Mouse (Mus musculus) kidney, postnatal 36 days (tissue): ENCODE measurements around the gene Mcu.

Source experiments
- DNase-seq, 2 experiments: peaks; one replicate each; pipeline ENCODE4 v3.0.0; 2021 to 2022; ENCODE audit warnings: mixed read lengths in 2 of 2

Mcu gene

DNA sequence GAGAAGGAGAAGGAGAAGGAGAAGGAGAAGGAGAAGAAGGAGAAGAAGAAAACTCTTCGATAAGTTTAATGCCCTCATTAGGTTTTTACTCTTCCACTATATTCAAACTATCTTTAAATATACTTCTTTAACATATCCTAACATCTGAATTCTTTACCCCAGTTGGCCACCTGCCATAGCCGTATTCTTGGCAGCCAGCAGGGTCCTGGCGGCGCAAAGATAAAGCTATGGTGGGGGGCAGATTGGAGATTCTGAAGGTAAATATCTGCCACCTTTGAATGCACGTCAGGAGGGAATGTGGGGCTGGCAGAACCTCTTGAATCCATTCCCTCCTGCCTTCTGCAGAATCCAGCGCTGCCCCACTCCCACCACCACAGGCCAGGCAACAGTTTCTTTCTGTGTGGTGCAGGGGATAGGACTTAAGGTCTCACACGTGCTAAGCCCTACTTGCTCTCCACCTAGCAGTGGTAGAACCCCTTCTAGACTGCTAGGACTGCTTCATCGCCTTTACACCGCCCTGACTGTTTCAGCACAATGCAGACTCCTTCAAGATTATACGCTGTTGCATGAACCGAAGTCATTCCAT lies 11.5 kb downstream of the Mcu start:
- peak in 1 of 2 experiments; percentile 15 for DNase-seq

DNA sequence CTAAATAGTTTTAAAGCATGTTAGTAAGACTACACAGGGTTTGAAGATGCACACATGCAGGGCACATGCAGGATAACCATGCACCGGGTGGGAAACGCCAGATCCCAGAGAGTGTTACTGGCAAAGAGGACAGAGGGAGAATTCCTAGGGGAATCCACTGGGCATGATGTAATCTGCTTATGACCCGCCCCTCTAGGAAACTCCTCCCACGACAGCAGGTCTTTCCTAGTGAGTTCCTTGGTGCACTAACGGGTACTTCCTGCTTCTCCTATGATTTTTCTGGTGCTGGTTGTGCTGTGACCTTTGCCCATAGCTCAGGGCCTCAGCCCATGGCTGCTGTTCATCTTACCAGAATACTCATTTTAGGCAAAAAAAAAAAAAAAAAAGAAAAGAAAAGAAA lies 12.6 kb downstream of the Mcu start:
- peak; percentile 66 to 75 for DNase-seq

DNA sequence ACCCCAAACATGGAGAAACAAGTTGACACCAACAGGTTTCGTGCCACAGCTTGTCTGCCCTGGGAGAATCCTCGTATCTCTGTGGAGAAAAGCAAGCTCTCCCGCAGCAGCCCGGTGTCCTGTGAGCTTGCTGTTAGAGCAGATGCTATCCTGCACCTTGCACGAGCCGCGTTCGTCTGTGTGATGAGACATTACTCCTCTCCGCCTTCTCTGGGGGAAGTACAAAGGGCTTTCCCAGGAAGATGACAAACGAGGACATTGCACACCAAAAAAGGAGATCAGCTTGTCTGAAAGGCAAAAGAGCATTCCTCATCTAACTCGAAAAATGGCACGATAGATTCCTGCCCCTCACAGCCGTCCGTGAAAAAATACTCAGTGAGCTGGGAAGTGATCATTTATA lies 13.6 kb downstream of the Mcu start:
- DNase-seq, result no peak

DNA sequence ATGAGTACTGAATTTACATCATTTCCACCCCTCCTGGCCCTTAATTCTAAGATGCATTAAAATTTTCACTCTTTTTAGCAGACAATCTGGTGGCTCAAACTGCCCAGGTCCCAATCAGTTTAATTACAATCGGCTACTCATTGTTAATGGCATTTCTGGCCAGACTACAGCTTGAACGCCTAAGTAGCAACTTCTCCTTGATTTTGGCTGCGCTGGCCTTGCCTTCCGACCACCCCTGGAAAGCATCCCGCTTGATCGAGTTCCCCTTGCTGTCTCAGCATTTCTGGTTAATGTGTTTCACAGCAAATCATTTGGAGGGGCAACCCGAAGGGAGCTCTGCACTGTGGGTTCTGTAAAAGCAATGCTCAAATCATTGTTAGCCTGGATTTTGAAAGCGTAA lies 14.4 kb downstream of the Mcu start:
- no peak for DNase-seq

DNA sequence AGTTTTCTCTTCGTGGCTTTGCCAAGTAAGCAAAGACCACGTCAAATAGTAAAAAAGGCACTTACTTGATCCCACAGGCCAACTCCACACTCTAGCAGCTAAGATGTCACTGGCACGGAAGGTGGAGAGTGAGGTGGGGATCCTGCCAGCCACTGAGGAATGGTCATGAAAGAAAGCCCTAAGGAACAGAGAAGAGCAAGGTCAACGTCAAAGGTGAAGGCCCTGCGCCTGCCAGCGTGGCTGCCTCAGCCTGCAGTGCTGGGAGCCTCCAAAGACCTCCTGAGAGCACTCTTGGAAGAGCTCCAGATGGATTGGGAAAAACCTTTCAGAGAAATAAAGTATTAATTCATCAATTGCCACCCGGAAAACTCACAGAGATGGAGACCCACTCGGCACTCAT lies 16.0 kb downstream of the Mcu start:
- no peak for DNase-seq

DNA sequence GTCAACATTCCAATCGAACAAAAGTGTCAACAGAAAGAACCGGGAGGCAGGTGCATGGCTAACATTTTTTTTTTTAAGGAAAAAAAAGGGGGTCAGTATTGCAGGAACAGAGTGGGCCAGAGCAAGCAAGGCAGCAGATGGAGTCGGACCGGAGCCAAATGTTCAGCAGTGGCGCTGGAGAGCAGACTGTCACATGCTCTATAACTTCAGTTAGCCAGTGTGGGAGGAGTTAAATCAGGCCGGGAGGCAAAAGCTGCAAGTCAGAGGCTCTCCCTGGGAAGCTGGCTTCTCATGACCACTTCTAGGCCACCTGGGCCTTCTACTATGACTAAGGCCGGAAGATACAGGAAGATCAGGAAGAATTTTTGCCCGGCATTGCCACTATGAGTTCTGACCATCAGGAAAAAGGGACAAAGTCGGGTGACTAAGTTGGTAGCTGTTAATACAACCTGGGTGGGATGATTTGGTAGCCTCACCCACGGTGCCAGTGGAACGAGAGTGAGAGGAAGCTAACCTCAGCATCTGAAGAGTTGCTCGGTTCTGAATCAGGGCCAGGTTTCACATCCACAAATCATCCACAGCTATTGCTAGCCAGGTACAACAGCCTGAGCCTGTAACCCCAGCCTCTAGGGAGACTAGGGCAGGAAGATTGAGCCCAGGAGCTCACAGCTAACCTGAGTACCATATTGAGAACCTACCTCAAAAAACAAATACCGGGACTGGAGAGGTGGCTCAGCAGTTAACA lies 22.5 kb downstream of the Mcu start:
- DNase-seq, result peak; percentile 67 to 73

DNA sequence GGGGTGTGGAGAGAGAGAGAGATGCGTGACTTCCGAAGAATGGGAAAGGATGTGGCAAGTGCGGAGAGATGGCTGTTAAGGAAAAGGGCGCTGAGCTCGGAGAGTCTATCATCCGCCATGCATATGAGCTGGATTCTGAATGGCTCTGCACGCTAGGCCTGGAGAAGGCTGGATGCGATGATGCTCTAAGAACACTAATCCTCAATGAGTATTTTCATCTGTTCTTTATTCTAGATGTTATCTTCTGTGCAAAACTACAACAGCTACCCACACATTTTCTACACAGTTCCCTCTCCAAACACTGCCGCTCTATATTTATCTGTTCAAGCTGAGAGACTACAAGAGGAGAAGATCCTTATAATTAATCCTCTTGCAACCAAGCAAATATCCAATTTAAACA lies 25.9 kb downstream of the Mcu start:
- DNase-seq, result no peak

DNA sequence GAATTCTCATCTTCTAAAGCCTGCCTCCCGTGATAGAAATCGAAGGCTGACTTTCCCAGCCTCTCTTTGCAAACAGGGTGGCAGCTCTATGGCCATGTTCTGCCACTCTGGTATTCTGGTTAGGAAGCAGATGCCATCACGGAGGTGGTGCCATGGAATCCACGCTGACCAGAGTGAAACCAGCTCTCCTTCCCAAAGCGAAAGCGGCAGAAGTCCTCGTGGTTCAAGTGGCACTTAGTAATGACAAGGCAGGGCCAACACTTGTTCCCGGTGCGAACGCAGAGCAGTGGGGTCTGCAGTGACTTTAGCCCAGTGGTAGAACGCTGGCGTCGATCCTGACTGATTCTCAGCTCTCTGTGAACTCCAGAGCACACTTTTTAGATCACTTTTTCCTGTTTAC lies 26.6 kb downstream of the Mcu start:
- DNase-seq, result no peak

DNA sequence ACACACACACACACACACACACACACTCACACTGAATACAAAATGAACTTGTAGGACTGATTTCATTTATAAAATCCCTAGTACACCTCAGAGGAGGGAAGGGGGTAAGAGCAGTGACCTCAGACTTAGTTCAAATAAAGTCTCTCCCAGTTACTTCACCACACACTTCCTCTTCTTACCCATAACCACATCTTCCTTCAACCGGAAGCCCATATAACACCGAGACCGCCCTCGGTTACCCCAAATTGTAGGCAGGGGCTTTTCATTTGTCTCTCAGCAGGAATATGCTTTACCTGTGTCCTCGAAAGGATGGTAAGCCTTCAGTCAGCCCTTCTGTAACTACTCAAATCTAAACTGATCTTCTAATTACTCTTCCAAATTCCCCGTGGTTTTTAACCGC lies 27.1 kb downstream of the Mcu start:
- no peak for DNase-seq

DNA sequence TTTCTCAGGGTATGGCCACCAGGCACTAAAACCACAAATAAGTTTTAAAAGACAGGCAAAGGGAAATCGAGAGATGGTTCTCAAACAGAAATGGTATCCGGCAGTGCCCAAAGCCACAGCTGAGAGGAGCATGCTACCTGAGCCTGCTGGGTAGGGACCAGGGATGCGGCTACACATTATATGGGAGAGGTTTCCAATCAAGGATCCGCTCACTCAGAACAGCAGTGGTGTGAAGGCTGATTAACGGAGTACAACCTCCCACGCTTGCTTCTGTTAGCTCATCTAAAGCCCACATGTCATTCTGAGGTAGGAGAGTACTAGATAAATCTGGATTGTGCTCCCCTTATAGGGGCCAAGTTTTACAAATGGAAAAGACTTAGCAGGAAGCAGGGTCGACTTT lies 28.4 kb downstream of the Mcu start:
- no peak for DNase-seq

DNA sequence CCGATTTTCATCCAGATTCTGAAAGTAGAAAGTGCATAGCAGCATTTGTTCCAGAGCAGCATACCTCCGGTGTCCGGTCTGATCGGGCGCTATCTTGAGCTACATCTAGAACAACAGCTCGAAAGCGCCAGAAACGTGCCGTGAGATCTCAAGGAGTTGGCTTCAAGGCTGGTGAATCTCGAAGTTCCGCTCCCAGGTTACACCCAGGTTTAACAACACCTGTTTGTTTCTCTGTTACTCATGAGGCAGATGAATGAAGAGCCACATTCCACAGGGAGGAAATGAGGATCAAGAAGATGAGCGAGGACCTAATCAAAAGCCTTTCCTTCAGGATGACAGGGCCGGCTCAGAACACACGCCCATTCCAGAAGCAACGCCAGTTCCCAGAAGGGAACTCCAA lies 29.7 kb downstream of the Mcu start:
- DNase-seq, result no peak

DNA sequence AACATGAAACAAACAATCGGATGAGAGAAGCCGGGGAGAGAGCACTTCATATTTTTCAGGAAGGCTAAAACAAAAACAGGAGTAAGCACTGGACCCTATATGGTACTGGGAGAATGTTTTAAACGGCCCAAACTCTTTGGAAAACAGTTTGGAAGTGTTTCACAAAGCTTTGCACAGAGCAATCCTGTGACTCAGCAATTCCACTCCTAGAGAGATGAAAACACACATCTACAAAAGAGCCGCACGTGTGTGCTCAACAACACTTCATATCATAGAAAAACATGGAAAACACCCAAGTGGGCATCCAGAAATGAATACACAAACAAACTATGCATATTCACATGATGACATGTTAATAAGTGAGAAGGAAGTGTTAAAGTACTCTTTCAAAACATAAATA lies 30.9 kb downstream of the Mcu start:
- DNase-seq, result no peak

DNA sequence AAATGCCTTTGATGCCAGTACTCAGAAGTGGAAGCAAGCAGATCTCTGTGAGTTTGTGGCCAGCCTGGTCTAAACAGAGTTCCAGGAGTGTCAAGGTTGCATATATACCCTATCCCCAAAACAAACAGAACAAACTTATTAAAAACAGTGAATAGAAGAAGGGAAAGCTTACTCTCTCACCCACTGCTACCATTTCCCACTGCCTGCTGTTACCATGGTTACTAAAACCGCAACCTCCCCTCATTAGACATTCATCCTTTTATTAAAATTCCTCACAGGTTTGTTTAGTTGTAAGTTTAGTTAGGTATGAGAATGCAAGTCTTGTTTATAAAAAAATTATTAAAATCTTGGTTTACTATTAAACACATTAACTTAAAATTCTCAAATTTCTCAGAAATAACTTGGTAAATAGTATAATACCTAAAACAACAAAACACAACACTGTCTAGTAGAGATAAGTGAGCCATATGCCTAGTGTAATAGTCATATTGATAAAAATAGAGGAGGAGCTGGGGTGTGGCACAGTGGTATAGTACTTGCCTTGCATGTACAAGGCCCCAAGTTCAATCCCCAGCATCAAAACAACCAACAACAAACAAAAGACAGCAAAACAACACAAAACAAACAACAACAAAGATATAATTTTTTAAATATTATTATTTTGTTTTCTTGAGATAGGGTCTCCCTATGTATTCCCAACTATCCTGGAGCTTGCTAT lies 34.5 kb downstream of the Mcu start:
- no peak for DNase-seq

DNA sequence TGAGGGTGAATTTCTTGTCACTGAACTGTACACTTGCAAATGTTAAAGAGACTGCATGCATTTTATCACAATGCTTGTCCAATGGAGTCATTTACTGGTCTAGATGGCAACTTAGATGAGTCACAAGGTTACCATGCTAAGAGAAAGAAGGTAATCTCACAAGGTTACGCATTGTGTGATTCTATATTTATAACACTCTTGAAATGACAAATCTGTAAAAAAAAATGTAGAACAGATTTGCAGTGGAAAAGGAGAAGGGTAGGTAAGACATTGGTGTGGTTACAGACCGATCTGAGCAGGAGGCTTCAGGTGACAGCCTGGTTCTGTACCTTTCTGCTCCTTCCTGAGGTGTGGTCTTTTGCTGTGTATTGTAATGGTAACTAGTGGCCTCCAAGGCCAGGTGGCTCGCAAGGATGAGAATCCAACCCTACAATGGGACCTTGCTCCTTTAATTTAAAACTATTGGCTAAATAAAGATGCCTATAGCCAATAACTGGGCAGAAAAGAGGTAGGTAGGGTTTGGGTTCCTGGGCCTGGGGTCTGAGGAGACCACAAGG lies 35.8 kb downstream of the Mcu start:
- no peak for DNase-seq

DNA sequence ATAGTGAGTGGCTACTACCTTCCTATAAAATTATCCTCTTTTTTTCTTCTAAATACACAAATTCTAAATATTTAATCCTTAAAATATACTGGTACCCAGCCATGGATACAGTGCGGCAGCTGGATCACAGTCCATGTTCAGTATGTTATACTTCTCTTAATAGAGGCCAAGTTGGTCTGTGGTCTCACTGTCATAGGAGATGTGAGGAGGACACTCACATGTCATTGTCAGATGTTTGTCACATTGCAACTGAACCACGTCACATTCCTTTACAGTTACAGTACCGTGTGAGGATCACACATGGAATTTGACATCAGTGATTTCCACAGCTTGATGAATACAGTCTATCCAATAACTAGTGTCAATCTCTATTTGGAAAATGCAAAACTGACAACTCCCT lies 36.8 kb downstream of the Mcu start:
- no peak for DNase-seq

DNA sequence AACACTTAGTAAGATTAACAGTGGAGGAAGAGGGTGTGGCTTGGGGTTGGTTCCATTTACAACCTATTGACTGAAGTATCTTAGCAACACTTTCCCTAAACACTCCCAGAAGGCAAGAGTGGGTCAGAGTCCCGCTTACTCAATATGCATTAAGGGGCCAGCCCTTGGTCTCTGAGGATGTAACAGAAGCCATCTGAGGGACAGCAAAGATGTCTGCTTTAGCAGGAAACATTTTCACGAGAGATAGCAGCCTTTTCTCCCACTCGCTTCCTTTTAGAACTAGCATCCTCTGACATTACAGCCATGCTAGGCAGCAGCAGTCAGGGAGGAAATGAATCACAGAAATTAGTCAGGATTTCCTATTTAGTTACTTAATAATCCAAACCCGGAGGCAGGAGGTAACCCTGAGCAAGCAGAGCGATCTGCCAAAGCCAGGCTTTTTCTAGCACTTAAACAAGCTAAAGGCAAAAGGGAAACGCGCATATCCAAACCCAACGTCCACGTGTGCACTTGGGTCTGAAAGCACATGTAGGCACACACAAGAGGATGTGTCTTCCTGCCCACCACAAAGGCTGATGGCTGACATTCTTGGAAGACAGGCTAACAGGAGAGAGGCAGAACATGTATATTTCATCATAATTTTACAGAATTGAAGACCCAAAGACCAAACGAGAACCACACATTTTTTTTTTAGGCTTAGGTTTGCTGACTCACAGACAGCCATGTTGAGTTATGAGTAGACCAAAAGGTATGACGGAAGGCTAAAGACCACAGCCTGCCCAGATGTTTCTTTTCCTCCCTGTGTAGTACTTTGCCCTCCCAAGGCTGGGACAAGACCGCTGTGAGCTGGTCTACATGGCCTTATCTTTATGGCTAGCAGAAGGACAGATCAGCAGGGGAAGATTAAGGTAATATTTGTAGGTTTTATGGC lies 38.4 kb downstream of the Mcu start:
- peak; percentile 55 to 71 for DNase-seq

DNA sequence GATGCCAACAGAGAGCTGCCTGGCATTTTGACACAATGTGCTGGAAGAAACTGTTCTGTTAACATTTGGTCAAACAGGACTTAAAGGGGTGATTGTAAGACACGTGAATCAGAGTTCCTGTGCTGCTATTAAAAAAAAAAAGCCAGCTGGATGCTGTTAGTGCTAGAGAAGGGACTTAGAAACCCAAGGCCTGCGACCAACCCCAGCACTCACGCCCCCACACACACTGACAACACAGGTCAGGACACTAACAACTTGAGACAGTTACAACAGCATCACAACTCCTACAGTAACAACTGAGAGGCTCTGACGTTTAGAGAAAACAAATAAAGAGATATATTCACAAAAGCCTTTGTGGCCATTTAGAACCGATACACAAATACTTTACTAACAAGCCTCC lies 40.2 kb downstream of the Mcu start:
- no peak for DNase-seq

DNA sequence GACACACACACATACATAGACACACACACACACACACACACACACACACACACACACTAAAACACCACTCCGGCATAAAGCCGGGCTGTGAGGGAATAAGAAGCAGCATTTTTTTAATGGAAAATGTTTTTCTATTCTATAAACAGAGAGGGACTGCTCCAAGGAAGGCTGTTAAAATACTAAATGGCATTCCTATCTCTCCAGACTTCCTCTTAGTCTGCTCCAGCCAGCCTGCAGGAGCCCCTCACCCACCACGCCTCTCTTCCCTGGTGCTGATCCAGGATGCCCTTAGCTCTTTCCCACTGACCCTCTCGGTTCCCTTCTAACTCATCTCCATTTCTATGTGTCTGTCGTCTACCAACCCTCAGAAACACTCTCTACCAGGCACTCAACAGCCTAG lies 44.5 kb downstream of the Mcu start:
- no peak for DNase-seq

DNA sequence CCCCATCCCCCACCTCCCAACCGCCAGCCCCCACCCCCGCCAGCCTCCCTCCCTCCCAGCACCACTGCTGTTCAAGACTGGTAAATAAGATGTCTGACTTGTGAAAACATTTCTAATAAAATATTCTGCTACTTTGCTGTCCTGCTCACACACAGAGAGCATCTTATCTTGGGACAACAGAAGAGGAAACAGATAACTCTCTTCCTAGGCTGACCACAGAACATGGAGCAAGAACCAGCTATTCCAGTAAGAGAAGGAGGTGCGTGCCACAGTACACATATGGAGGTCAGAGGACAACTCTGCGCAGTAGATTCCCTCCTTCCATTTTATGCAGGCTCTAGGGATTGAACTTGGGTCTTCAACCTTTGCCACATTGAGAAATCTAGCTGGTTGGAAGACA lies 45.2 kb downstream of the Mcu start:
- DNase-seq, result no peak

DNA sequence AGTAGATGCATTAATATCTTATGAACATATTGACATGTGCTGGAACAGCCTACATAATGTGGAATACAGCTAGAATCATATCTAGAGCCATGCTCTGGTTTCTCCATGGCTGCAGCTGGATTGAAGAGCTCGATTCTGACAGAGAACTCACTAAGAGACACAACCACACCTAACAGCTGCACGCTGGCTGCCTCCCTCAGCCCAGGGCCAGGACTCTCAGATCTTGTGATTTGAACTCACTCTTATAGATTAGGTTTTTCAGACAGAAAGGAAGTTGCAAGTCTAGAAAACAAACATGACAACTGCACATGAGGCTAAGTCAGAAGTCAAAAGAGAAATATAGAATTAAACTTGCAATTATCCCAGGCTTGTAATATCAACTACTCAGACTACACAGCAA lies 45.7 kb downstream of the Mcu start:
- no peak for DNase-seq

DNA sequence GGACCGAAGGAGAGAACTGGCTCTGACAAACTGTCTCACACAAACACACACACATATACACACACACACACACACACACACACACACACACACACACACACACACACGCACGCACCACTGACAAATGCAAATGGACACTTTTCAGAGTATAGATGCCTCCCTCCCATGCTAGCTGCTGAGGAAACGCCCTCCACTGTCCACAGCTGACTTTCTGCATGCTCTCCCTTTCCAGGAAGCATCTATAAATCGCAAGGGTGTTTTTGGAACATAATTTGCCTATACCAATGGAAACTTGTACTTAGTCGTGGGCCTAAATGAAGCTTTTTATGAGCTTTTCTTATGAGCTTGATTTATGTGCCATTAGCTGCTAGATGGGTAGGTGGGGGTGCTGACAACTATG lies 46.1 kb downstream of the Mcu start:
- no peak for DNase-seq

DNA sequence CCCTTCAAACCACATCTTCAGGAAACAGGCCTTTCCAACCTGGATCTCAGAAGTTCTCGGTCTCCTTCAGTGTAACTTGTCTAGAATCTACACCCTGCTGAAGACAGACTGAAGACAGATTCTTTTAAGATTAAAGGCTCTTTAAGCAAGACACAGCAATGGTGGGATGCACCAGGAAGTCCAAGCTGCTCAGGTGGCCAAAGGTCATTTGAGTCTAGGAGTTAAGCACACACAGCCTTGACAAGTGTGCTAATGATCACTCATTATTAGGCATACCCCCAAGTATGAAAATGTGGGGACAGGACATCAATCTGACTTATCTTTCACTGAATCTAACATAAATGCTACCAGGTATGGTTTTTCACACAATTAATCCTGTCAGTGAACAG lies 47.0 kb downstream of the Mcu start:
- DNase-seq, result no peak
